Mouse (Mus musculus): ENCODE data around the gene Six1.

- no peak for TF ChIP-seq CTCF (IDR thresholded peaks at IDR 0.05; ENCODE audit: borderline replicate concordance, extremely low read depth, insufficient read depth, insufficient read length)
- no peak for TF ChIP-seq POLR2A (IDR thresholded peaks at IDR 0.05; ENCODE audit: borderline replicate concordance, extremely low read depth, insufficient read depth, insufficient read length, poor library complexity, severe bottlenecking)
These were observed 10.8 kb downstream of the Six1 start for GRCm38 (mm10) chr12:73042903-73043302.

Data from brain, embryonic 14.5 days (tissue).